Mouse (Mus musculus) intestine, embryonic 16.5 days (tissue): ENCODE data around the gene Cdca7l. TPM values are rescaled to one million over a fixed set of nuclear protein-coding genes. Genes with fewer than 3 reads are reported as not detected.

Experiments
- ATAC-seq: fragments of 200-750 bp; cut with Nextera tagmentation; 2 replicates; pipeline ENCODE4 v1.8.0; 2017; ENCODE audit warnings: moderate TSS enrichment, moderate library complexity
- H3K27ac ChIP-seq: fragments of 300-500 bp; sonication (generic); 2 replicates; pipeline ENCODE4 v1.5.1; 2014; ENCODE audit warnings: mild to moderate bottlenecking, low read length
- H3K27me3 ChIP-seq: fragments of 300-500 bp; sonication (generic); replicated peaks from 2 replicates; pipeline ENCODE4 v1.6.1; 2014; ENCODE audit warnings: low read length, control low read depth, mixed read lengths; ENCODE audit not compliant: control insufficient read depth, insufficient read depth
- H3K36me3 ChIP-seq: fragments of 300-500 bp; sonication (generic); 2 replicates; pipeline ENCODE4 v1.6.1; 2014; ENCODE audit warnings: low read length, control low read depth; ENCODE audit not compliant: control insufficient read depth, insufficient read depth
- H3K4me1 ChIP-seq: fragments of 300-500 bp; sonication (generic); 2 replicates; pipeline ENCODE4 v1.6.1; 2014; ENCODE audit warnings: low read length, control low read depth, mixed read lengths; ENCODE audit not compliant: control insufficient read depth, insufficient read depth
- H3K4me2 ChIP-seq: fragments of 300-500 bp; sonication (generic); 2 replicates; pipeline ENCODE4 v1.6.1; 2014; ENCODE audit warnings: low read depth, low read length, control low read depth
- H3K4me3 ChIP-seq: fragments of 300-500 bp; sonication (generic); 2 replicates; pipeline ENCODE4 v1.5.1; 2014; ENCODE audit warnings: mild to moderate bottlenecking, low read length
- H3K9ac ChIP-seq: fragments of 300-500 bp; sonication (generic); 2 replicates; pipeline ENCODE4 v1.6.1; 2014; ENCODE audit warnings: low read depth, low read length
- H3K9me3 ChIP-seq: fragments of 300-500 bp; sonication (generic); 2 replicates; pipeline ENCODE4 v1.6.1; 2016; ENCODE audit warnings: low read length, control low read depth; ENCODE audit not compliant: control insufficient read depth
- WGBS: fragments of 180-500 bp; shearing (Covaris S2); extraction: QIAGEN DNeasy Blood & Tissue Kit; methylation state at CpG from one replicate; pipeline ENCODE4 v1.1.7; 2014; 5-methylcytosine and 5-hydroxymethylcytosine counted together
- polyA plus RNA-seq: library from polyadenylated mRNA; unstranded; fragments of >200 nt; fragmentation: Nextera tagmentation; extraction: Ambion mirVana; gene quantifications from 2 replicates; pipeline ENCODE4 v1.2.1, GENCODE M21; 2015

The Cdca7l gene
- polyA plus RNA-seq, 1 experiment from 2014 or later = 33.0 TPM

DNA sequence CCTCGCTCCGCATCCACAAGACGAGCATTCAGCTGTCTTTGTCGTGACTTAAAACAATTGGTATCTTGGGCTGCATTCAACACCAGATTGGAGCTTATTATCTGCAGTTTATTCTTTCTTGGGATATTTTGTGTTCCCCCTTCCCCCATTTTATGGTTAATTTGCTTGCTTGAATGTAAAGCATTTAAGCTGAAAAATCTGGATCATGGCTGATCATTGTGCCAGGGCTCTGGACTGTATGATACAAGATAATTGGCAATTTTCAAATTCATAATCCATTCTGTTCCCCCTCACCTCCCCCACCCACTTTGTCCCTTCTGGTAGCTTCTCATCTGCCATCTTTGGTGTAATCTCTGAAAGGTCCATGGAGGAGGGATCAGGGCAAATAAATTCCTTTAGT is 2.4 kb downstream of the Cdca7l start:
- Histone ChIP-seq H3K4me2 (no peak overlapping the region), H3K4me1 (no peaks in the 10 kb centered on the region), H3K36me3 (no peaks in the 10 kb centered on the region), H3K27me3 (no peaks in the 10 kb centered on the region; the same call in 1 of the 2 replicates), H3K4me3 (no peak overlapping the region), H3K27ac (no peak overlapping the region), H3K9me3 (no peaks in the 10 kb centered on the region), H3K9ac (no peak overlapping the region)
- 75% methylated on average over 4 of the region's 4 CpGs for WGBS
- no peak for ATAC-seq

DNA sequence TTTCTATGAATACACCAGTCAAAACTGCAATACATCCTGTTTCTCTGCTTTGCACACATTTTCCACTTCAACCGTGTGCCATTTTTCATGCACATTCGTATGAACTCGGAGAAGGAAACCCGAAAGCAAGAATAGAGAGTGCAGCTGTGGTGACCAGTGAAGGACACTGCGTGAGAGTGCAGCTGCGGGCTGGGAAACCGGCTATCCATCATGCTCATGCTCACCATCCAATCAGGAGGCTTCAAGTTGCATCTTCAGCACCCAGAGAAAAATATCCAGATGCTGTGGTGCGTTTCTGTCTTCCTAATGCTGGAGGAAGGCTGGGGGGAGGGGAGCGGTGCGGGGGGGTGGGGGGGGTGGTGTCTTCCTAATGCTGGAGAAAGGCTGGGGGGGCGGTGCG is 3.5 kb downstream of the Cdca7l start:
- no peaks in the 10 kb centered on the region for H3K9me3 ChIP-seq
- H3K4me1 ChIP-seq = no peaks in the 10 kb centered on the region
- H3K9ac ChIP-seq = no peak overlapping the region
- no peak overlapping the region for H3K27ac ChIP-seq
- ATAC-seq = no peak
- H3K27me3 ChIP-seq = no peaks in the 10 kb centered on the region; the same call in 1 of the 2 replicates
- H3K4me2 ChIP-seq = no peak overlapping the region
- no peaks in the 10 kb centered on the region for H3K36me3 ChIP-seq
- 33% methylated on average over 12 of the region's 12 CpGs for WGBS
- H3K4me3 ChIP-seq = no peak overlapping the region

DNA sequence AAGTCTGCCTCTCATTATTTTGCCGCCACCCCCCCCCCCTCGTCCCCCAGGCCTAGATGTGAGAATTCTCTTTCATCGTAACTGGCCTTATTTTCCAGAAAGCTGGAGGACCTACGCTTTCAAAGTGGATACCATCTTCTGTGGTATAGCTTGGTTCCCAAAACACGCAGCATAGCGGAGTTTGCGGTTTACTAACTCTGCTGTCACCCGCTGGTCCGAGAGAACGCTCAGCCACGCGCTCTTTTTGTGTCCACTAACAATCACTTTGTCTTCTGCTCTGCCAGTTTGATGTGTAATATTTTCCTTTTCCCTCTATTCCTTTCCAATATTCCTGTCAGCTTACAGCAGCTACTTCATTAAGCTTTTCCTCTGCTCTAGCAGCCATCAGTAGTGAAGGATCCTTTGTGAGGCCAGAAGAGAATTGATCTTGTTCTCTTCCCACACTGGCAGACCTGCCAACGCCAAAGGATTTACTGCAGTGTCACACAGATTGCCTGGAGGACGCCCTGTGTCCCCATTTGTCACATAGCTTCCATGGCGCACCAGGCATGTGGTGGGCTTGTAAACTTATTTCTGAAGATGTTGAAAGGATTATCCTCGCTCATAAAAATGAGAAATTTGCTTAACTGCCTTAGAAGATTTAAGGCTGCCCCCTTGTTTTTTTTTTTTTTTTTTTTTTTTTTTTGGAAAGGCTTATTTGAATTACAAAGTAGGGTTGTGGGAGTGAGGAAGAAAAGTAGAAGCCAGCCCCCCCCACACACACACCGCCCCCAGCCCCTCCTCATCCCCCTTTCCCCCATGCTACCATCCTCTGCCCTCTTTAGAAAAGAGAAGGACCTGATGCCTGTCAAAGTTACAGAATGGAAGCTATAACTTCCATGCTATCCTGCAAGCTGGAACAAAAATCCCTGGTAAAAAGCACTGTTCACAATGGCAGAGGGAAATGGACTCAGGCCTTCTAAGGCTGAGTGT is 4.6 kb downstream of the Cdca7l start:
- no peak overlapping the region for H3K27ac ChIP-seq
- H3K36me3 ChIP-seq = no peaks in the 10 kb centered on the region
- no peaks in the 10 kb centered on the region; the same call in 1 of the 2 replicates for H3K27me3 ChIP-seq
- H3K4me3 ChIP-seq = no peak overlapping the region
- H3K9me3 ChIP-seq = no peaks in the 10 kb centered on the region
- no peak overlapping the region; the same call in 1 of the 2 replicates for H3K4me2 ChIP-seq
- H3K4me1 ChIP-seq = no peaks in the 10 kb centered on the region
- WGBS = 45% methylated on average over 17 of the region's 17 CpGs
- H3K9ac ChIP-seq = no peak overlapping the region
- no peak for ATAC-seq

DNA sequence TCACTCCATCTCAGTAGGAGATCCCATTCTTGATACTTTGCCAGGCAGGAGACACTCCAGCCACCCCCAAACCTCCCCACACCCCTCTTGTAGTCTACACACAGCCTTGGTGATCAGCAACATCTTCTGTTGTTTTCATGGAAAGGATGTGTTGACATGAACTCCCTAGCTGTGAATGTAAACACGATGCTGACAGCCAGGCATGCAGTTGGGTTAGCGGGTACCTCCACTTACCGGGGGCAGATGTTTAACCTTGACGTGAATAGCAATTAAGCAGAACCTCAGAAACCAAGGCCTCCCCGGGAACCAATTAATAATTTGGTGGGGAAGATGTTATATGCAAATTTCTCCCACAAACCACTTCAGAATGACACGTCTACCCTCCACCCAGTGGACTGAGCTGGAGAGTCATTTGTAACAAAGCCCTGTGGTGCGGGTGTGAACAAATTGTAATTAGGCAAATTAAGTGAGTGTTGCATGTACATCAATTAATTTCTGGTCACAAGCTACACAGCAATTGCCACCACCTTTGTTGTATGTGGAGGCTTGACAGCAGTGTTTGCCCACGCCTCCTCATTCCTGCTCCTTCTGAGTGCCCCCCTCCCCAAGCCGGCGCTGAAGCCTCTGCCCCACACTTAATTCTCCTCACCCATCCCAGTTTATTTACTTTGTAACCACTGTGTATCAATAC is 5.4 kb downstream of the Cdca7l start:
- no peak for ATAC-seq
- Histone ChIP-seq H3K27ac (no peak overlapping the region), H3K4me2 (no peak overlapping the region), H3K36me3 (no peaks in the 10 kb centered on the region), H3K27me3 (no peaks in the 10 kb centered on the region; the same call in 1 of the 2 replicates), H3K9me3 (no peaks in the 10 kb centered on the region), H3K9ac (no peak overlapping the region), H3K4me3 (no peak overlapping the region), H3K4me1 (no peaks in the 10 kb centered on the region)
- WGBS = 54% methylated on average over 10 of the region's 10 CpGs

DNA sequence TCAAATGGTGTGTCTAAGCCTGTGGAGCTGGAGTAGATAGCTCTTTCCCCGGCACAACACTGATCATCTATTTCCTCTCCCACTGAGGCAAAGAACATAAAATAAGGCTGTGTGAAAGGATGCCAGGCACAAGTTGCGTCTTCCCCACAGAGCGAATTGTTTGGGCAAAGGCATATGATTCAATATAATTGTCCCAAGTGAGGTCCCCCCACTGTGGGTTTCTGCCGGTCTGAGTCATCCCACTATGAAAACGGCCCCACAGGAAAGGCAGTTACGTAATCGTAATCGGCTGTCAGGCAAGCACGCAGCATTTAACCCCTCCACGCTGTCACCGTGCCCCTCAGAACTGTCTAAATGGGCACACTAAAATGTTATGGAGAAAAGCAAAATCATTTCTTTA is 6.0 kb downstream of the Cdca7l start:
- 44% methylated on average over 11 of the region's 11 CpGs for WGBS
- Histone ChIP-seq H3K4me1 (no peaks in the 10 kb centered on the region), H3K4me3 (no peak overlapping the region), H3K36me3 (no peaks in the 10 kb centered on the region), H3K27me3 (no peaks in the 10 kb centered on the region; the same call in 1 of the 2 replicates), H3K9ac (no peak overlapping the region), H3K9me3 (no peaks in the 10 kb centered on the region), H3K4me2 (no peak overlapping the region), H3K27ac (no peak overlapping the region)
- no peak for ATAC-seq

DNA sequence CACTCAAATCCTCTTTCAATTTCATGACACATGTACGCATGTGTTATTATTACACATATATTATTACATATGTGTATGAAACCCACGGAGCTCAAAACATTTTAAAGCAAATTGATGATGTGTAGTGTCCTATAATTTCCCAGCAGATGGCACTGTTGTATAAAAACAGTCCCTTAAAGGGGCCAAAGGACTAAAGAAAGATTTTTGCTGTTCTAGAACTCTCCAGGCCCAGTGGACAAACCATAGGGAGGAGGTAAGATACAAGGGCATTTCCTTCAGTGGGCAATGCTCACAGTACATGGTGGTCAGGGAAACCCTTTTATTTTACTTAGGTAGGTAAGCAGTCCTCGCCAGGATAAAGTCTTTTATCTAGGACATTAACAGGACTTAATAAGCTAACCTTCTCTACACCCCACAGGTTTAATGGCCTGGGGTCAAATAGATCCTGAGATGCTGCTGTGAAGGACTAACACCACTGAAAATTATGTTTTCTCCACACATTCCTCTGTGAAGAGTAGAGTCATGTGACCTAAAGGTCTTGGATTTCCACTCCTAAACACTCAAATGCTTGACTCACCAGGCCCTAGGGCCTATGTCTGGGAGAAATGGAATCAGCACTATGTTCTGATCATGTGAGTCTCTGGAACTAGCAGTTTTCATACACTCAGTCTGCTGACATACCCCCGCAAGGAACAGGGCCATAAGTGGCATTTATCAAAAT is 16.2 kb downstream of the Cdca7l start:
- H3K27me3 ChIP-seq = no peaks in the 10 kb centered on the region
- H3K9ac ChIP-seq = no peak overlapping the region
- WGBS = 56% methylated on average over 4 of the region's 4 CpGs
- H3K4me1 ChIP-seq = no peaks in the 10 kb centered on the region
- no peak overlapping the region for H3K27ac ChIP-seq
- no peaks in the 10 kb centered on the region for H3K36me3 ChIP-seq
- no peak overlapping the region for H3K4me3 ChIP-seq
- H3K4me2 ChIP-seq = no peak overlapping the region
- H3K9me3 ChIP-seq = no peaks in the 10 kb centered on the region
- ATAC-seq = no peak

DNA sequence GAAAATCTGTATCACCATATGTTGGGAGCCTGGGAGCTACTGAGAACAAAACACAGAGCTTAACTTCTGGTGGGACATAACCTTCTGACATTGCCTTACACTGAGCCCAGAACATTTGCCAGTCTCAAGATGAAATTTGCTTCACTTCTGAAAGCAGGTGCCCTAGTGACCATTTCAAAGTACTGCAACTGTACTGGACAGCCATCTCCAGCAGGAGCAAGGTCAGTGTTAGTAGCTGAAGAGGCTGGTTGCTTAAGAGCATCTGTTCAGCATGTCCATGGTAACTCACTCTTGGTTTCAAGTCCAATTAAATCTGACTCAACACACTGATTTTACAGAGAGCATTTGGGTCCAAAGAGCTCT is 16.8 kb downstream of the Cdca7l start:
- Histone ChIP-seq H3K4me2 (no peak overlapping the region), H3K27ac (no peak overlapping the region), H3K27me3 (no peaks in the 10 kb centered on the region), H3K36me3 (no peaks in the 10 kb centered on the region), H3K4me3 (no peak overlapping the region), H3K9ac (no peak overlapping the region), H3K9me3 (no peaks in the 10 kb centered on the region), H3K4me1 (no peaks in the 10 kb centered on the region)
- ATAC-seq = no peak

DNA sequence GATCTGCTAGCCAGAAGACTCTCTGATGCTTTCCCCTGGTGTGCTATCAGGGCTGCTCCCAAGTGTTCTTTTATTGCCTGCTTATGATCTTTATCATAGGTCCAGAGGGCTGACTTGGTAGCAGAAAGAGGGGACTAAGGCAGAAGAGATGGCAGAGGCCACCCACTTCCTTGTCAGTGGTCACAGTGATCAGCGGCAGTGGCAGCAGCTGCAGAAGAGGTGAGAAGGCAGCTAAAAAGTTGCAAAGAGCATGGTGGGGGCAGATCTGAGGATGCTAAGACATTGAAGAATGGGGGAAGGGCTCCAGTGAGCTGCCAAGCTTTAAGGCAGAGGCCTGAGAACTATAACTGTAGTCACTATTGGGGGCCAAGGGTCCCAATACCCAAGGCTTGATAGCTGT is 17.3 kb downstream of the Cdca7l start:
- no peak for ATAC-seq
- no peak overlapping the region for H3K27ac ChIP-seq
- no peak overlapping the region for H3K4me2 ChIP-seq
- H3K36me3 ChIP-seq = no peaks in the 10 kb centered on the region
- H3K9ac ChIP-seq = no peak overlapping the region
- no peaks in the 10 kb centered on the region for H3K4me1 ChIP-seq
- no peaks in the 10 kb centered on the region for H3K9me3 ChIP-seq
- no peaks in the 10 kb centered on the region for H3K27me3 ChIP-seq
- no peak overlapping the region for H3K4me3 ChIP-seq
- 82% methylated on average over 1 of the region's 1 CpGs for WGBS

DNA sequence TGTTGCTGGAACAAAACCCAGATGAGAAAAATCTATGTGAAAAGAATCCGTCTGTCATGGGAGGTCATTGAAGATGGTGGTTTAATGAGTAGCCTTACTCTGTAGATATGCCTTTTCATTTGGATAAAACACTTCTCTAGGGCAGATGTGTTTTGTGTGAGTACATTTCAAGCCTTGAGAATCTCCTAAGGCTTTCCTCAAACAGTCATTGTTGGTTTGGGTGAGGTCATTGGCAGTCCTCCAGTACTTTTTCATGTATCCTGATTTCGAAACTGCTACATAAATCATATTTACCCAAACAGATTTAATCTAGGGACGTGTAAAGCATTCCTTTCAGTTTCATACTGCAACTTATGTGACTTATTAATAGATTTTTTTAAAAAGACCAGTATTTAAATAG is 24.3 kb downstream of the Cdca7l start:
- no peak overlapping the region for H3K4me2 ChIP-seq
- H3K4me3 ChIP-seq = no peak overlapping the region
- no peak overlapping the region for H3K9ac ChIP-seq
- H3K36me3 ChIP-seq = no peaks in the 10 kb centered on the region
- no peaks in the 10 kb centered on the region for H3K27me3 ChIP-seq
- no peaks in the 10 kb centered on the region for H3K4me1 ChIP-seq
- 53% methylated on average over 3 of the region's 3 CpGs for WGBS
- H3K27ac ChIP-seq = no peak overlapping the region
- no peak; the same call in 1 of the 2 replicates for ATAC-seq
- H3K9me3 ChIP-seq = no peaks in the 10 kb centered on the region
